Mouse (Mus musculus) thymus, adult 2 months (tissue): Measurements from ENCODE around the gene Acot7.

Source experiments
- CTCF ChIP-seq: fragments of 200-500 bp; IDR thresholded peaks from 2 replicates; pipeline ENCODE4 v1.5.1; 2012; ENCODE audit warnings: mild to moderate bottlenecking, control low read depth, low read length, moderate library complexity, borderline replicate concordance; ENCODE audit not compliant: control insufficient read depth, poor library complexity, insufficient read depth; ENCODE audit errors: extremely low read depth
- POLR2A ChIP-seq: fragments of 200-500 bp; IDR thresholded peaks from 2 replicates; pipeline ENCODE4 v1.6.1; 2012; ENCODE audit warnings: mild to moderate bottlenecking, low read length, control low read depth, moderate library complexity; ENCODE audit not compliant: control insufficient read depth, poor library complexity, insufficient read depth; ENCODE audit errors: extremely low read depth

- TF ChIP-seq CTCF, result no peak
- no peak for TF ChIP-seq POLR2A
Observed at GRCm38 (mm10) chr4:152186205-152187082, 8.5 kb downstream of the Acot7 start.
